Mouse (Mus musculus) limb, embryonic 14.5 days (tissue): ENCODE measurements around the gene E2f7. TPM values are rescaled to one million over a fixed set of nuclear protein-coding genes. Genes with fewer than 3 reads are reported as not detected.

Experiments
- ATAC-seq: fragments of 200-750 bp; cut with Nextera tagmentation; 2 replicates; pipeline ENCODE4 v1.8.0; 2017; ENCODE audit warnings: low read depth, moderate number of reproducible peaks, moderate TSS enrichment; ENCODE audit not compliant: low FRiP score
- DNase-seq: peaks from one replicate; pipeline ENCODE4 v3.0.0-alpha.2; 2015; ENCODE audit warnings: low spot score
- H3K27ac ChIP-seq: fragments of 300-500 bp; sonication (generic); replicated peaks from 2 replicates; pipeline ENCODE4 v1.5.1; 2014; ENCODE audit warnings: low read depth, mild to moderate bottlenecking, low read length, moderate library complexity, mixed read lengths
- H3K27me3 ChIP-seq: fragments of 300-500 bp; sonication (generic); 2 replicates; pipeline ENCODE4 v1.6.1; 2014; ENCODE audit warnings: low read length, mixed read lengths; ENCODE audit not compliant: control insufficient read depth, insufficient read depth
- H3K36me3 ChIP-seq: fragments of 300-500 bp; sonication (generic); 2 replicates; pipeline ENCODE4 v1.6.1; 2014; ENCODE audit warnings: mild to moderate bottlenecking, low read length, moderate library complexity, mixed read lengths; ENCODE audit not compliant: control insufficient read depth, insufficient read depth
- H3K4me1 ChIP-seq: fragments of 300-500 bp; sonication (generic); 2 replicates; pipeline ENCODE4 v1.6.1; 2014; ENCODE audit warnings: antibody characterized with exemption, low read length, mixed read lengths; ENCODE audit not compliant: control insufficient read depth, insufficient read depth
- H3K4me2 ChIP-seq: fragments of 300-500 bp; sonication (generic); replicated peaks from 2 replicates; pipeline ENCODE4 v1.6.1; 2014; ENCODE audit warnings: low read depth, mild to moderate bottlenecking, low read length, moderate library complexity; ENCODE audit not compliant: severe bottlenecking
- H3K4me3 ChIP-seq: fragments of 300-500 bp; sonication (generic); replicated peaks from 2 replicates; pipeline ENCODE4 v1.5.1; 2014; ENCODE audit warnings: low read length
- H3K9ac ChIP-seq: fragments of 300-500 bp; sonication (generic); 2 replicates; pipeline ENCODE4 v1.6.1; 2014; ENCODE audit warnings: mild to moderate bottlenecking, low read depth, low read length, moderate library complexity; ENCODE audit not compliant: severe bottlenecking
- H3K9me3 ChIP-seq: fragments of 300-500 bp; sonication (generic); 2 replicates; pipeline ENCODE4 v1.6.1; 2016; ENCODE audit warnings: low read length; ENCODE audit not compliant: control insufficient read depth
- POLR2A ChIP-seq: fragments of 200-500 bp; IDR thresholded peaks from 2 replicates; pipeline ENCODE4 v1.8.0; 2012; ENCODE audit warnings: inconsistent platforms, mild to moderate bottlenecking, moderate library complexity, borderline replicate concordance; ENCODE audit not compliant: insufficient read depth, insufficient read length; ENCODE audit errors: extremely low read depth
- WGBS: fragments of 180-500 bp; shearing (Covaris S2); extraction: QIAGEN DNeasy Blood & Tissue Kit; methylation state at CpG from one replicate; pipeline ENCODE4 v1.1.7; 2014; 5-methylcytosine and 5-hydroxymethylcytosine counted together
- polyA plus RNA-seq, 2 experiments: library from polyadenylated mRNA; depleted of rRNA in 1 of 2; stranded (reverse) in 1 of 2; unstranded in 1 of 2; fragments of >200 nt; fragmentation: Nextera tagmentation in 1 of 2; extraction: Ambion mirVana in 1 of 2; gene quantifications; 2 replicates each; pipeline versions ENCODE4 v1.2.1 to v1.2.3; 2012 to 2014

Gene E2f7
- polyA plus RNA-seq, 2 experiments, result 8.4 to 17.2 TPM

DNA sequence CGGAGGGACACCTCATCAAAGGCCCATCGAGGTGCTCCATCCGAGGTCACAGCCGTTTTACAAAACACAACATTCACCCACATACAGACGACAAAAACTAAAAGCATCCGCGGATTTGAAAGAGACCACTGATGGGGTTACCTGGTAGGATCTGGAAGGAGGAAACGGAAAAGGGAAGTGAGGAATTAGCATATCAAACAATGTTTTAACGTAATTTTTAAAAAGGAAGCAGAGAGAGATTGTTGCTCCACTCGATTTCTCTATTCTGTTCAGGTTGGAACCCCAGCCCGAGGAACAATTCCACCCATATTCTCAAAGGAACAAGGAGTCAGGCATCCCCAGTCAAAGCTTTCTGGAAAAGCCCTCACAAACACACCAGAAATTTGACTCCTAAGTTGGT lies 75.9 kb downstream of the E2f7 start:
- DNase-seq, result no peak
- Histone ChIP-seq H3K27ac (no peak overlapping the region), H3K9me3 (no peaks in the 10 kb centered on the region), H3K4me1 (no peaks in the 10 kb centered on the region), H3K27me3 (no peaks in the 10 kb centered on the region), H3K4me3 (no peak overlapping the region), H3K36me3 (no peaks in the 10 kb centered on the region), H3K4me2 (no peak overlapping the region), H3K9ac (no peak overlapping the region)
- ATAC-seq, result no peak
- no peak for TF ChIP-seq POLR2A
- WGBS, result 70% methylated on average over 11 of the region's 11 CpGs

- Histone ChIP-seq H3K9ac (no peak overlapping the region), H3K27ac (no peak overlapping the region), H3K27me3 (no peaks in the 10 kb centered on the region), H3K4me2 (no peak overlapping the region), H3K4me3 (no peak overlapping the region), H3K4me1 (no peaks in the 10 kb centered on the region), H3K36me3 (no peaks in the 10 kb centered on the region), H3K9me3 (no peaks in the 10 kb centered on the region)
- ATAC-seq (no peak), DNase-seq (no peak)
- TF ChIP-seq POLR2A, result no peak
- WGBS, result 38% methylated on average over 3 of the region's 3 CpGs
Observed at GRCm38 (mm10) chr10:110821692-110822091, 76.5 kb downstream of the E2f7 start.

DNA sequence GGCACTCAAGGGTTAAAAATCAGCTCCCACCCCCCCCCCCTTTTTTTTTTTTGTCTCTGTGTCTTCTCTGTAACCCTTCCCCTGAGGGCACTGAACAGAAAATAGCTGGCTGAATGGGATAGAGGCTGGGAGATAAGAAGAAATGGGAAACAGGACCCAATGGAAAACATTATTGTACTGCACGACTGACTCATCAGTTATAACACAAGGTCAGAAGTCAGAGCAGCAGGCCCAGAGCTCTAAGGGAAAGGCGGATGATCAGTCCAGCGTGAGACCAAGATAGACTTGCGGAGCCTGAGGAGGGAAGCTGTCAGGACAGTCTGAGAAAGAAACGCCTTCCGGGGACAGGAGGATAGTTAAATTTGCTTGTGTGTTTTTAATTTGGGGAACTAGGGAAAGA lies 87.1 kb downstream of the E2f7 start:
- Histone ChIP-seq H3K27me3 (no peaks in the 10 kb centered on the region), H3K36me3 (no peaks in the 10 kb centered on the region), H3K4me3 (no peak overlapping the region), H3K9me3 (no peaks in the 10 kb centered on the region), H3K4me2 (no peak overlapping the region), H3K4me1 (no peaks in the 10 kb centered on the region), H3K27ac (no peak overlapping the region), H3K9ac (no peak overlapping the region)
- WGBS, result 32% methylated on average over 6 of the region's 6 CpGs
- TF ChIP-seq POLR2A, result no peak
- ATAC-seq (no peak), DNase-seq (no peak)

GRCm38 (mm10) chr10:110835115-110835806 lies 90.0 kb downstream of the E2f7 start:
- no peaks in the 10 kb centered on the region for H3K9me3 ChIP-seq
- no peak for TF ChIP-seq POLR2A
- no peaks in the 10 kb centered on the region for H3K4me1 ChIP-seq
- 43% methylated on average over 6 of the region's 6 CpGs for WGBS
- H3K9ac ChIP-seq, result no peak overlapping the region
- DNase-seq (no peak), ATAC-seq (no peak)
- no peaks in the 10 kb centered on the region for H3K36me3 ChIP-seq
- no peak overlapping the region for H3K4me3 ChIP-seq
- H3K27ac ChIP-seq, result no peak overlapping the region
- no peak overlapping the region for H3K4me2 ChIP-seq
- no peaks in the 10 kb centered on the region for H3K27me3 ChIP-seq

Other genes with a start within 250 kb of the E2f7 start
- gene Csrp2, start 174.3 kb downstream of the E2f7 start, polyA plus RNA-seq (2012; rRNA removed), result 124 and 168 TPM in 2 replicates
- gene Csrp2, start 174.3 kb downstream of the E2f7 start, polyA plus RNA-seq (2014; fragmentation: Nextera tagmentation; extraction: Ambion mirVana), result 155 and 170 TPM in 2 replicates